Mouse (Mus musculus) hindbrain, embryonic 12.5 days (tissue): ENCODE results near the gene Cmtm2a. TPM values are rescaled to one million over a fixed set of nuclear protein-coding genes. Genes with fewer than 3 reads are reported as not detected.
A peak's percentile ranks its signal among the peaks of the same experiment; 100 is the strongest.

Experiments used
- ATAC-seq: fragments of 200-750 bp; cut with Nextera tagmentation; 2 replicates; pipeline ENCODE4 v1.8.0; 2017; ENCODE audit warnings: moderate TSS enrichment; ENCODE audit not compliant: low FRiP score
- H3K27ac ChIP-seq: fragments of 300-500 bp; sonication (generic); 2 replicates; pipeline ENCODE4 v1.5.1; 2016; ENCODE audit warnings: mild to moderate bottlenecking
- H3K27me3 ChIP-seq: fragments of 300-500 bp; sonication (generic); 2 replicates; pipeline ENCODE4 v1.6.1; 2016; ENCODE audit warnings: mild to moderate bottlenecking
- H3K36me3 ChIP-seq: fragments of 300-500 bp; sonication (generic); 2 replicates; pipeline ENCODE4 v1.6.1; 2016; ENCODE audit warnings: mild to moderate bottlenecking
- H3K4me1 ChIP-seq: fragments of 300-500 bp; sonication (generic); 2 replicates; pipeline ENCODE4 v1.6.1; 2016
- H3K4me2 ChIP-seq: fragments of 300-500 bp; sonication (generic); replicated peaks from 2 replicates; pipeline ENCODE4 v1.6.1; 2016; ENCODE audit warnings: mild to moderate bottlenecking
- H3K4me3 ChIP-seq: fragments of 300-500 bp; sonication (generic); 2 replicates; pipeline ENCODE4 v1.5.1; 2016; ENCODE audit warnings: mild to moderate bottlenecking
- H3K9ac ChIP-seq: fragments of 300-500 bp; sonication (generic); 2 replicates; pipeline ENCODE4 v1.6.1; 2016; ENCODE audit warnings: mild to moderate bottlenecking, moderate library complexity
- H3K9me3 ChIP-seq: fragments of 300-500 bp; sonication (generic); replicated peaks from 2 replicates; pipeline ENCODE4 v1.6.1; 2016; ENCODE audit warnings: mild to moderate bottlenecking
- WGBS: fragments of 180-500 bp; shearing (Covaris S2); methylation state at CpG from one replicate; pipeline ENCODE4 v1.1.7; 2016; 5-methylcytosine and 5-hydroxymethylcytosine counted together
- polyA plus RNA-seq: library from polyadenylated mRNA; unstranded; fragments of >200 nt; fragmentation: Nextera tagmentation; extraction: Ambion mirVana; gene quantifications from 2 replicates; pipeline ENCODE4 v1.2.1, GENCODE M21; 2016

The Cmtm2a gene
- polyA plus RNA-seq, 1 experiment from 2014 or later, result not detected

GRCm38 (mm10) chr8:104242038-104242644 lies 50.8 kb downstream of the Cmtm2a start:
- no peak overlapping the region for H3K27ac ChIP-seq
- no peak overlapping the region for H3K4me2 ChIP-seq
- no peaks in the 10 kb centered on the region for H3K27me3 ChIP-seq
- peaks cover 73% of the 10 kb centered on the region for H3K36me3 ChIP-seq
- H3K4me3 ChIP-seq, result no peak overlapping the region
- no peak overlapping the region for H3K9ac ChIP-seq
- no peak for ATAC-seq
- 87% methylated on average over 12 of the region's 12 CpGs for WGBS
- H3K4me1 ChIP-seq, result peaks cover 6% of the 10 kb centered on the region
- no peaks in the 10 kb centered on the region for H3K9me3 ChIP-seq

GRCm38 (mm10) chr8:104239418-104239861 lies 53.5 kb downstream of the Cmtm2a start:
- ATAC-seq, result no peak
- 90% methylated on average over 10 of the region's 10 CpGs for WGBS
- Histone ChIP-seq H3K9me3 (no peaks in the 10 kb centered on the region), H3K4me3 (no peak overlapping the region), H3K4me2 (no peak overlapping the region), H3K4me1 (no peaks in the 10 kb centered on the region), H3K36me3 (peaks cover 92% of the 10 kb centered on the region), H3K27ac (no peak overlapping the region), H3K27me3 (no peaks in the 10 kb centered on the region), H3K9ac (no peak overlapping the region)

- Histone ChIP-seq H3K27me3 (no peaks in the 10 kb centered on the region), H3K9me3 (no peaks in the 10 kb centered on the region), H3K9ac (no peak overlapping the region), H3K4me3 (no peak overlapping the region), H3K4me1 (no peaks in the 10 kb centered on the region), H3K36me3 (peaks cover 94% of the 10 kb centered on the region), H3K27ac (no peak overlapping the region), H3K4me2 (no peak overlapping the region)
- 49% methylated on average over 6 of the region's 6 CpGs for WGBS
- 0 out of 2 replicates have a peak, but pooled peaks have one; percentile 48 for ATAC-seq
These were observed 58.4 kb downstream of the Cmtm2a start for GRCm38 (mm10) chr8:104234573-104234972.

DNA sequence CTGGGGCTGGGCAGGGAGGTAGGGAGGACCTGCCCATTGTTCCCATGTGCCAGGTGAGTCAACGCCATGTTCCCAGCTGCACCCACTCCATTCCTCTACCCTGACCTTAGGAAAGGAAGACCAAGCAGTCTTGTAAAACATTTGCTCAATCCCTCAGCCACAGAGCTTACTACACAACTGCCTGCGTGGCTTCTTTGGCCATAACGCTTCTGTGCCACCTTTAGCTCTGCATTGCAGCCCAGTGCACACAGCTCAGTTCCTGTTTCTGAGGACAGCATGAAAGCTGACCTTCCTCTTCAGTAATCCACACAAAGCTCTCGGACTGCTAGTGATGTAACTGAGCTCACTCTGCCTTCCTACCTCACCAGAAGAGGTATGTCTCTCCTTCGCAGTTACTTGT lies 60.1 kb downstream of the Cmtm2a start:
- no peak for ATAC-seq
- no peak overlapping the region for H3K27ac ChIP-seq
- peaks cover 93% of the 10 kb centered on the region for H3K36me3 ChIP-seq
- no peaks in the 10 kb centered on the region for H3K4me1 ChIP-seq
- H3K9ac ChIP-seq, result no peak overlapping the region
- WGBS, result 93% methylated on average over 5 of the region's 5 CpGs
- no peak overlapping the region for H3K4me2 ChIP-seq
- H3K27me3 ChIP-seq, result no peaks in the 10 kb centered on the region
- H3K9me3 ChIP-seq, result no peaks in the 10 kb centered on the region
- no peak overlapping the region for H3K4me3 ChIP-seq

DNA sequence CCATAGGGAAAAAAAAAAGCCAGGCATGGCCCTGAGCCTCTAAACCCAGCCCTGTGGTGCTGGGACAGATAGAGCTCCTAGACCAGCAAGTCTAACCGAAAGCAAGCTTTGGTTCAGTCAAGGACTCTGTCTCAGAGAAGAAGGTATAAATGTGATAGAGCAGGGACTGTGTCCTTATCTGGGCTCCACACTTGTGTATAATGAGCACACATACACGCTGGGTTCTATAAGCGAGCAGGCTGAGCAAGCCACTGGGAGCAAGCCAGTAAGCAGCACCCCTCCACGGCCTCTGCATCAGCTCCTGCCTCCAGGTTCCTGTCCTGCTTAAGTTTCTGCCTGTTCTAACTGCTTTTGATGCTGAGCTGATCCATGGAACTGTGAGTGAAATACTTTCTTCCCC lies 60.9 kb downstream of the Cmtm2a start:
- 93% methylated on average over 4 of the region's 4 CpGs for WGBS
- Histone ChIP-seq H3K36me3 (peaks cover 93% of the 10 kb centered on the region), H3K4me2 (no peak overlapping the region)

More for the DNA sequence above, 60.9 kb downstream of the Cmtm2a start:
- Histone ChIP-seq H3K4me3 (no peak overlapping the region), H3K27ac (no peak overlapping the region), H3K9me3 (no peaks in the 10 kb centered on the region), H3K27me3 (no peaks in the 10 kb centered on the region), H3K9ac (no peak overlapping the region), H3K4me1 (no peaks in the 10 kb centered on the region)
- no peak for ATAC-seq

Other genes starting within 250 kb of the Cmtm2a start
- gene Cdh5, start 191.6 kb downstream of the Cmtm2a start, polyA plus RNA-seq, result 16.2 and 20.6 TPM in 2 replicates
- 2.2 and 2.6 TPM in 2 replicates for gene Bean1, start 122.7 kb downstream of the Cmtm2a start, polyA plus RNA-seq
- gene Tk2, start 44.6 kb downstream of the Cmtm2a start, polyA plus RNA-seq, result 37.8 and 38.4 TPM in 2 replicates
- 40.7 and 48.2 TPM in 2 replicates for gene Cklf, start 42.3 kb downstream of the Cmtm2a start, polyA plus RNA-seq
- not detected in 2 replicates for gene Gm45711, start 16.9 kb upstream of the Cmtm2a start, polyA plus RNA-seq
- gene Cmtm1, start 17.0 kb upstream of the Cmtm2a start, polyA plus RNA-seq, result not detected in 2 replicates
- not detected in 2 replicates for gene Gm11020, start 28.4 kb upstream of the Cmtm2a start, polyA plus RNA-seq
- not detected in 2 replicates for gene Cmtm2b, start 29.0 kb upstream of the Cmtm2a start, polyA plus RNA-seq
- gene Cmtm3, start 46.2 kb upstream of the Cmtm2a start, polyA plus RNA-seq, result 84.4 and 92.5 TPM in 2 replicates
- 2.3 and 2.4 TPM in 2 replicates for gene Cmtm4, start 102.6 kb upstream of the Cmtm2a start, polyA plus RNA-seq
- gene Dync1li2, start 149.9 kb upstream of the Cmtm2a start, polyA plus RNA-seq, result 131 and 135 TPM in 2 replicates
- 0.22 and 0.34 TPM in 2 replicates for gene Terb1, start 216.7 kb upstream of the Cmtm2a start, polyA plus RNA-seq
- 114 and 130 TPM in 2 replicates for gene Nae1, start 241.5 kb upstream of the Cmtm2a start, polyA plus RNA-seq
- 1.2 and 1.5 TPM in 2 replicates for gene Car7, start 241.5 kb upstream of the Cmtm2a start, polyA plus RNA-seq